Mouse (Mus musculus) adrenal gland, adult 18-20 months (tissue): ENCODE results near the gene Slc9b1. TPM values are rescaled to one million over a fixed set of nuclear protein-coding genes. Genes with fewer than 3 reads are reported as not detected.
A peak's percentile ranks its signal among the peaks of the same experiment; 100 is the strongest.

Experiments
- DNase-seq, 2 experiments: peaks; one replicate each; pipeline ENCODE4 v3.0.0; 2021 to 2022; ENCODE audit warnings: low spot score in 2 of 2
- long read RNA-seq, 2 experiments: library from polyadenylated mRNA; stranded (forward); transcript quantifications; one replicate each; pipeline ENCODE4 v2.0.0; 2021
- total RNA-seq, 2 experiments: library from RNA; stranded (reverse); gene quantifications; 1 replicate in 1 of 2; 2 replicates in 1 of 2; pipeline ENCODE4 v1.2.3; 2021

Slc9b1 gene
- under 1 TPM in 1 of 2 experiments, not detected in 1; 0.36 TPM for total RNA-seq
- long read RNA-seq, experiment 1 = 0 reads
- long read RNA-seq, experiment 2, partial matches to known transcripts = 1 of 1 reads
- long read RNA-seq, experiment 2, other reads (novel, unspliced or antisense) = 0 of 1 reads

DNA sequence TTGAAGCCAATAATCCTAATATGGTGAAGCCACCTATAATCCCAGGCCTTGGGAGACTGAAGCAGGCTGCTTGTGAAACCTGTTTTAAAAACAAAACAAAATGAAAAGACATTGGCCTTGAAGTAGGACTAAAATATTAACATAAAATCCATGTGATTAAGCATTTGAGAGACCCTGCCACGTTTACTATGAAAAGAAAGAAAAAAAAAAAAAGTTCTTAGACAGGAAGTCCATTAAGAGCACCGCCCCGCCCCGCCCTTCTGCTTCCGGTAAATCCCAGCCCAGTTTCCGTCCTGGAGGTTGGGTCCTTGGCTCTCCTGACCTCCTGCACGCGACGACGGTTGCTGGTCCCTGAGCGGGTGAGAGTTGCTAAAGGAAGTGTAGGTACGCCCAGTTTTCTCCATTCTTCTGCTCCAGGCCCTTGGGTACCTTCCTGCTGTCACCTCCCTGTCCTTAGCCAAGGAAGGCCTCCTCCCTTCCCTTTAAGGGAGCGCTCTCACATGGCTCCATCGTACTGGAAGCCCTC, at the start of gene Slc9b1:
Gene Slc9b1, plus strand, starts transcription at position 291 of the 526 bp plus-strand sequence.
- DNase-seq = no peak

- peak; percentile 34 to 58 for DNase-seq
Observed at GRCm38 (mm10) chr3:135298560-135298959, 49.3 kb upstream of the Slc9b1 start.

DNA sequence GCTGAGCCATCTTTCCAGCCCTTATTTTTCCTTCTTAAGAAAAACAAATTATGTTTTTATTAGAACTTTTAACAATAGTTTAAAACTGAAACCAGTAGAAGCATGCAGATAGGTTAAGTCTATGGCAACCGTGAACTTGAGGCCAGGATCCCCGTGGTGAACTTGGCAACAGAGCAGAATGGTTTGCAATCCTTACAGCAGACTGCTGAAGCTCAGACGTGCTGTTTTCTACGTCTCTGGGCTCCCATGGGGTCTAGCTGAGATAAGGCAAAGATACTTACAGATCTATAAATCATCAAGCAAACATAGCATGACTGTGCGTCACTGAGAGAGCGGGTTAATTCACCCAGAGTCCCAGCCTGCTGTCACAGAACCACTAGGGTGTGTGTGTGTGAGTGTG, 47.7 kb upstream of the Slc9b1 start:
- DNase-seq = no peak

GRCm38 (mm10) chr3:135304060-135304459, 43.8 kb upstream of the Slc9b1 start:
- DNase-seq = no peak

- no peak for DNase-seq
Observed at GRCm38 (mm10) chr3:135304566-135304965, 43.3 kb upstream of the Slc9b1 start.

GRCm38 (mm10) chr3:135307411-135308259, 40.2 kb upstream of the Slc9b1 start, which contains the start of gene Slc9b2:
Gene Slc9b2 (plus strand): TSS chr3:135307700.
- DNase-seq = no peak

DNA sequence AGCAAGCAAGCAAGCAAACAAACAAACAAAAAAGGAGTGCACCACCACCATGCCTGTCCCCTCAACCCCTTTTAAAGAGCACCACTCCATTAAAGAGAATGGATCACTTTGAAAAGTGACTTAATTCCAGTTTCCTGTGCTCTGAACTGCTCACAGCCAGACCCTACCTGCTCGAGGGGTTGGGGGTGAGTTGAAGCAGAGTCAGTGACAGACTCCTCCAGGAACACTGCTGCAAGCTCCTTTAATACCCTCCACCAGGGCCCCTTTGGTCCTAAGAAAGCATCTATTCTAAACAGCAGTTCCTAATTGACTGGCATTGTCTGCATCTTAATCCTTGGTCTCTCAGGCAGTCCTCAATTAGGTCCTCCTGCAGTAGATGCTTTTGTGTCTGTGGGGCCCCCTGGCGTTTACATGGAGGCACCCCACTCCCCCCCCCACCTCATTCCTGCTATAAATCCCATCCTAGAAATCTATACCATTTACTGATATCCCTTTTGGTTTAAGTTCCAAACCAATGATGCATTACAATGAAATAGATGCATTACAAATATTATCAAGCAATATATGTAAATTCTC, 34.8 kb upstream of the Slc9b1 start:
- no peak for DNase-seq

DNA sequence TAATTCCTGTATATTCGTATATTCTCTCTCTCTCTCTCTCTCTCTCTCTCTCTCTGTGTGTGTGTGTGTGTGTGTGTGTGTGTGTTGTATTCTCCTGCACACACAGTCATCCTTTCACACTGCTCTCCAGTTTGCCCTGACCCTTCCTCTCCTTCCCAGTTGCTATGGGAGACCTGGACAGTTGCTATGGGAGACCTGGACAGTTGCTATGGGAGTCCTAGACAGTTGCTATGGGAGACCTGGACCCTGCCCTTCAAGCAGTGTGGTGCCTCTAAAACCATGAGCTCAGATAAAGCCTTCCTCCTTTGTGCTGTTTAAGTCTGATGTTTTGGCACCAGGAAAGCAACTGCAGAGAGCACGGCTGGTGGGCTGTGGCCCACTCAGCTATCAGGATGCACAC, 34.1 kb upstream of the Slc9b1 start:
- no peak for DNase-seq

- DNase-seq = no peak
Observed at GRCm38 (mm10) chr3:135314811-135315210, 33.0 kb upstream of the Slc9b1 start.

- no peak for DNase-seq
Observed at GRCm38 (mm10) chr3:135315720-135316425, 32.0 kb upstream of the Slc9b1 start.

DNA sequence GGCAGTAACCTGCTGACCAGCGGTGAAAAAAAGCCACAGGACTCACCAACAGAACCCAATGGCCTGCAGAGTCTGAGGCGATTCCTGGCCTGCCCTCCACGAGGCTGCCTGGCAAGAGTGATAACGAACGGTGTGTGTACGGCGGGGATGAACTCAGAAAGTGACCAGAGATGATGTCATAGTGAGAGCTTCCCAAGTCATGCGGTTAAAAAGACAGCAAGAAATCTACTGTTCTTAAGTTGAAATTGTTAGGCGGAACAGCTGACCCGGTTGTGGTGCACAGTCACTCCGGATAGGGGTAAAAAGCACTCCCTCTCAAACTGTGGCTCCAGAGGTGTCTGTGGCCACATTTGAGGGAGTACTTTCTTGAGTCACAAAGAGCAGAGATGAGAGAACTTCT, 29.5 kb upstream of the Slc9b1 start:
- no peak for DNase-seq

DNA sequence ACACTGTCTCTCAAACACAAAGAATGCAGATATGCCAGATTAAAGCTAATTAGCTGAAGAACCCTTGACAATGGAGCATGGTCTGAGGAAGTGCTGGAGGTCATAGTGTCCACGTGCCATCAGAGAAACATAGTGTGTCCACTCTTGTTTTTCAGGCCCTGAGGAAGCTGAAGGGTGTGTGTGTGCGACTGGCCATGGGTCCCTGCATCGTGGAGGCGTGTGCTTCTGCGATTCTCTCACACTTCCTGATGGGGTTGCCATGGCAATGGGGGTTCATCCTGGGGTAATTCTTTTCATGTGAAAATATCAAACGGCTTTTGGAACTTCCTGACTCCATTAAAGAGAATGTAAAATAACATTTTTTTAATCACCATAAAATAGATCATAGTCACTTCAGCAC, 23.5 kb upstream of the Slc9b1 start:
- no peak for DNase-seq

- DNase-seq = no peak
Observed at GRCm38 (mm10) chr3:135327176-135327575, 20.7 kb upstream of the Slc9b1 start.

DNA sequence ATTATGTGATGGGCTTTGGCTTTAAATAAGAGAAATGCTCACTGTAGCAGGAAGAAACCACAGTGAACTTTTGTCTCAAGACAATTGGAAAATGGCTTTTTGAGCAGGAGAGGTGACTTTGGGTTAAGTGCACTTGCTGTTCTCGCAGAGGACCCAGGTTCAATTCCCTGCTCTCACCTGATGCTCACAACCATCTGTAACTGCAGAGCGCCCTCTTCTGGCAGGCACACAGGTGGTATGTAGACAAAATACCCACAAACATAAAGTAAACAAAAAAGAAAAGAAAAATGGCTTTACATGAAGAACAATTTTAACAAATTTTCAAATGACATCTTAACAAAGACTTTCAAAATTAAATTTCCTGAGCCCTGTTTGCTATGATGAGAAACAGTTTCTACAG, 20.2 kb upstream of the Slc9b1 start:
- no peak for DNase-seq

DNA sequence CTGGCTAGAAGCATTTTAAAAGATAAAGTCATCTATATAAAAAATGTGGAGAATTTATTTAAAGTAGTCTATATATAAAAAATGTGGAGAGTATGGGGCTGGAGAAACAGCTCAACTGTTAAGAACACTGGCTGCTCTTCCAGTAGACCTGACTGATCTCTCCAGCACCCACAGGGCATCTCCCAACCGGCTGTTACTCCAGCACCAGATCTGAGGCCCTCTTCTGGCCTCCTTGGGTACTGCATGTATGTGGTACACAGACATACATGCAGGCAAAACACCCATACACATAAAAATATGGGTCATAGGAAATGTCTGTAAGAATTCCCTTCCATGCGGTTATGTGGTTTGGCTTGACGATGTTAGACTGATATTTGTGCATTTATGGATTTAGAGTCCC, 19.3 kb upstream of the Slc9b1 start:
- DNase-seq = peak; percentile 55 to 65

DNA sequence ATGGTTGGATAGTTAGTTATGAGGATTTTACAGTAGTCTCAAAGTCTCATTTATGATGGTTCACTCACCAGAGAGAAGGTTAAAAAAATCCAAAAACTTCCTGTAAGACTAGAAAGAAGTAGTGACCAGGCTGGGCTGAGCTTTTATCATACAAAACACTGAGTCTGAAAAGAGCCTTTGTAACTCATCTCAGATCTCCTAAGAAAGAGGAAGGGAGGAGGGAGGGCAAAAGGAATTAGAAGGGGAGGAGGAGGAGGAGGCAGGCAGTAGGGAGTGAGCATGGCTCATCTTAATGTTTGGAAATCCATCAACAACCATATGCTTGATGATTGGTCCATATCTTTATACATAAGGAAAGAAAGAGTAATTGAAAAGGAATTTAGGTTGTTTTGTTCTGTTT, 15.1 kb upstream of the Slc9b1 start:
- no peak for DNase-seq

GRCm38 (mm10) chr3:135333763-135334162, 14.1 kb upstream of the Slc9b1 start:
- DNase-seq = no peak

GRCm38 (mm10) chr3:135349022-135349421, 1.2 kb downstream of the Slc9b1 start:
- no peak for DNase-seq

DNA sequence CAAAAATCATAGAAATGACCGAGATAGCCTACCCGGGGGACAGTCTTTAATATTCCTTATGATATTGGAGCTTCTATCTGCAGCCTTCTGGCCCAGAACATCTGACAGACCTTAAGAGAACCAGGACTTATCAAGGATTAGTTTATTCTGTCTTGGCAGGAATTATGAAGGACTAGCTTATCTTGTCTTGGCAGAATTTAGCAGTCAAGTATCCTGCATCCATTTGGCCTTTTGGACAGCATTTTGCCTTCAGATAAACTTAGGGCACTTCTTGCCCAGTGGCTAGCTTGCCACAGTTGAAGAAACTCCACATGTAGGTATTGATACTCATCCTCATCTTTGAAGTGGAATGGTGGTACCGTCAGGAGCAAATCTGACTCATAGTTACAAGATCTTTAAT, 4.0 kb downstream of the Slc9b1 start:
- no peak for DNase-seq

- no peak for DNase-seq
Observed at GRCm38 (mm10) chr3:135357394-135357793, 9.6 kb downstream of the Slc9b1 start.

GRCm38 (mm10) chr3:135375836-135376235, 28.0 kb downstream of the Slc9b1 start:
- no peak for DNase-seq
